ENCODE assay signal across 8 mouse cellular contexts in the genomic region with DNA sequence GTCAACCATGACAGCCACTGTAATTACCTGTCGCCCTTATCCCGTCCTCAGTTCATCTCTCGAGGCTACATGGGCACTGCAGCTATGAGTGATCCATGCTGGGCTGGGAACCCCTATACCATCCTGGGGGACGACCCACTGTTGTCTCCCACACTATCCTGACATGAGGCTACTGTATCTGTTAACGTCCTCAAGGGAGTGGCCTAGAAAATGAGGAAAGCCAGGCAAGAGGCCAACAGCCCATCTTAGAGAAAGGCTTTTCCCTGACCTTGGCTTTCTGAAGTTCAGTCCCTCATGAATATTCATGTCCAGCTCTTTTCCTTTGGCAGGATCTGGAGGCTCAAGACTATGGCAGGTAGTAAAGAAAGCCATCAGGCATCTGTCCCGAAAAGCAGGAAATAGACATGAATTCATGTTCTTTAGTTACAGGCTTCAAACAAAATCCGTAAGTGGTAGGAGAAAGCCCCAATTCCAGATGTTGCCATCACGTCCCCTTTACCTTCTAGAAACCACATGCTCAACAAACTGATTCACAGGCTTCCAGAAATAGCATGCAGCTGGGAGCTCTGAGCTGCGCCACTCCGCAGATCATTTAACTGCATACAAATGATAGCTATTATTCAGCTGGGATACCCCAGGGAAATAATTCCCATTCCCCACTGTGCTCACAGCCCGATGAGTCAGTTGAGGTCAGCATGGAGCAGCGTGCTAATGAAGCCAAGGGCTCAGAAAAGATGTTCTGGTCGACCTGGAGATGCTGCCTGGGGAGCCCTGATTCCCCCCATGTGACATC.
DNase-seq lines count a peak whose midpoint lies in the region; ATAC-seq lines count a peak whose summit lies in the region.

No protein-coding gene starts in this region.

- ATAC-seq in megakaryocyte progenitor cell, adult 5-6 weeks (replicated peaks; ENCODE audit: poor library complexity), result no peak
- no peak for ATAC-seq in activated CD4-positive, CD25-positive, alpha-beta regulatory T cell, adult 4 months

- peaks cover 3% of the 10 kb centered on the region; the same call in 1 of the 2 replicates for H3K27me3 ChIP-seq in hindbrain, embryonic 10.5 days (ENCODE audit: insufficient read depth, poor library complexity, severe bottlenecking)
- no peaks in the 10 kb centered on the region for H3K27me3 ChIP-seq in midbrain, embryonic 10.5 days (ENCODE audit: low read depth, poor library complexity, severe bottlenecking)

- H3K4me1 ChIP-seq in hindbrain, embryonic 10.5 days (replicated peaks), result peaks cover 48% of the 10 kb centered on the region
- H3K4me1 ChIP-seq in midbrain, embryonic 10.5 days, result peaks cover 52% of the 10 kb centered on the region

- H3K4me3 ChIP-seq in hindbrain, embryonic 10.5 days, result no peak overlapping the region
- H3K4me3 ChIP-seq in midbrain, embryonic 10.5 days, result no peak overlapping the region

- H3K9me3 ChIP-seq in hindbrain, embryonic 10.5 days, result no peaks in the 10 kb centered on the region
- H3K9me3 ChIP-seq in midbrain, embryonic 10.5 days (replicated peaks), result no peaks in the 10 kb centered on the region

- H3K27ac ChIP-seq in hindbrain, embryonic 10.5 days, result peak overlapping the region; percentile 16
- H3K27ac ChIP-seq in midbrain, embryonic 10.5 days (replicated peaks), result peak overlapping the region; percentile 57; the same call in 1 of the 2 replicates

- 48% methylated on average over 13 of the region's 13 CpGs for WGBS in hindbrain, embryonic 10.5 days
- WGBS in midbrain, embryonic 10.5 days, result 61% methylated on average over 13 of the region's 13 CpGs

- intact Hi-C loops in heart, postnatal 25 days (cut with DNase I), result no loop called here

- H3K36me3 ChIP-seq in hindbrain, embryonic 10.5 days, result no peaks in the 10 kb centered on the region
- no peaks in the 10 kb centered on the region for H3K36me3 ChIP-seq in midbrain, embryonic 10.5 days

- DNase-seq in heart, adult 11 months, result peak; percentile 90
- DNase-seq in heart, postnatal 25 days (ENCODE audit: low spot score), result no peak
- DNase-seq in brain, adult 2 months (ENCODE audit: low read depth, low spot score), result peak; percentile 74
- peak; percentile 20 for DNase-seq in hindbrain, embryonic 10.5 days (ENCODE audit: low spot score)
- no peak for DNase-seq in midbrain, embryonic 10.5 days (ENCODE audit: low spot score)
- no peak for DNase-seq in natural killer cell, adult 2 months (ENCODE audit: low spot score in 2 of 2)

Comparison
In these comparisons a context has a peak if more than half of its experiments do, and no peak if none do; other contexts are left out.
1. DNase-seq: peak in heart, adult 11 months (single experiment), brain, adult 2 months (single experiment) and hindbrain, embryonic 10.5 days (single experiment); none in heart, postnatal 25 days (single experiment), midbrain, embryonic 10.5 days (single experiment) and natural killer cell, adult 2 months (0 of 2).